ENCODE assay signal across 15 mouse cellular contexts in the genomic region with DNA sequence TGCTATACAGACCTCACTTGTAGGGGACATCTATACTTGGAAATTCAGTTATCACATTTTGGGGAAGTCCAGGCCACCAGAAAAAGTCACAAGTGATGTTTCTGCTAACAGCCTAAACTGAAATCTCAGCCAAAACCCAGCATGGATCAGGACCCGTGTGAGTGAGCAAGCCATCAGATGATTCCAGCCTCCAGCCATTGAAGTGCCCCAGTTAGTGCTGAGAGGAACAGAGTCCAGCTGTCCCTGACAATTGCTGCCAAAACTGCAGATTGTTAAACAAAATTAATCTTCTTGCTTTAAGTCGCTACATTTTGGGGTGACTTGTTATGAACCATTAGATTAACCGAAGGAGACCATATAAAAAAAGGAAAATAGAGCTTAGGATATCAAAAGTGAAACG.
DNase-seq lines count a peak whose midpoint lies in the region; ATAC-seq and TF ChIP-seq lines count a peak whose summit lies in the region.
"Had no signal": no experiment of that assay in that cellular context is flagged by ENCODE, and none has a peak within 500 bp of the region (broad histone marks: within the 10 kb centered on the region; RNA-seq: fewer than 3 reads in every experiment).

No protein-coding gene starts in this region.

- DNase-seq in hindbrain, postnatal 0 days (ENCODE audit: low spot score) = peak; percentile 59
- no peak for DNase-seq in hindbrain, embryonic 14.5 days (ENCODE audit: low spot score)
- DNase-seq in cerebellum, postnatal 10 days = peak; percentile 86 to 88
- peak; percentile 4 for DNase-seq in lung, postnatal 14 days
- no peak for DNase-seq in embryo, embryonic 10 days (ENCODE audit: low spot score)
- no peak for DNase-seq in testis, postnatal 10 days (ENCODE audit: low spot score)
- DNase-seq: gastrocnemius, postnatal 14 days; heart, adult 2 months; thymus, adult 2 months had no signal

- 0 out of 2 replicates have a peak, but pooled peaks have one; percentile 56 for ATAC-seq in hindbrain, postnatal 0 days
- ATAC-seq in hindbrain, embryonic 14.5 days (ENCODE audit: low FRiP score) = no peak
- peak; percentile 97 for ATAC-seq in cerebellum, adult (ENCODE audit: insufficient number of reproducible peaks, low FRiP score, low TSS enrichment)
- ATAC-seq in frontal cortex, adult (ENCODE audit: low TSS enrichment) = no peak
- ATAC-seq: intestine, embryonic 16.5 days; midbrain, embryonic 16.5 days had no signal

- no peak overlapping the region for H3K9ac ChIP-seq in hindbrain, postnatal 0 days (replicated peaks; ENCODE audit: low read length)
- H3K9ac ChIP-seq in hindbrain, embryonic 14.5 days = no peak overlapping the region

- H3K9me3 ChIP-seq in hindbrain, postnatal 0 days (ENCODE audit: low read length) = no peaks in the 10 kb centered on the region
- no peaks in the 10 kb centered on the region for H3K9me3 ChIP-seq in hindbrain, embryonic 14.5 days (ENCODE audit: control insufficient read depth, low read length)
- H3K9me3 ChIP-seq: megakaryocyte, embryonic 14.5 days had no signal

- TF ChIP-seq CTCF in hindbrain, postnatal 0 days (IDR thresholded peaks at IDR 0.05; ENCODE audit: low read depth) = no peak

- no peaks in the 10 kb centered on the region for H3K27me3 ChIP-seq in hindbrain, postnatal 0 days (ENCODE audit: insufficient read depth, low read length)
- no peaks in the 10 kb centered on the region; the same call in 1 of the 2 replicates for H3K27me3 ChIP-seq in hindbrain, embryonic 14.5 days (ENCODE audit: control insufficient read depth, insufficient read depth, low read length)

- no peak overlapping the region for H3K4me2 ChIP-seq in hindbrain, postnatal 0 days (ENCODE audit: low read depth, low read length)
- H3K4me2 ChIP-seq in hindbrain, embryonic 14.5 days (replicated peaks) = no peak overlapping the region

- H3K4me3 ChIP-seq in hindbrain, postnatal 0 days (ENCODE audit: low read length) = no peak overlapping the region
- no peak overlapping the region for H3K4me3 ChIP-seq in hindbrain, embryonic 14.5 days (replicated peaks; ENCODE audit: low read length)
- H3K4me3 ChIP-seq: heart, adult 2 months; megakaryocyte, embryonic 14.5 days had no signal

- no peaks in the 10 kb centered on the region for H3K4me1 ChIP-seq in hindbrain, postnatal 0 days (ENCODE audit: insufficient read depth, low read length)
- H3K4me1 ChIP-seq in hindbrain, embryonic 14.5 days (replicated peaks; ENCODE audit: control insufficient read depth, insufficient read depth, low read length) = no peaks in the 10 kb centered on the region
- H3K4me1 ChIP-seq: megakaryocyte, embryonic 14.5 days had no signal

- no peaks in the 10 kb centered on the region for H3K36me3 ChIP-seq in hindbrain, postnatal 0 days (ENCODE audit: insufficient read depth, low read length)
- H3K36me3 ChIP-seq in hindbrain, embryonic 14.5 days (replicated peaks; ENCODE audit: control insufficient read depth, insufficient read depth) = no peaks in the 10 kb centered on the region

- no peak overlapping the region for H3K27ac ChIP-seq in hindbrain, postnatal 0 days
- no peak overlapping the region for H3K27ac ChIP-seq in hindbrain, embryonic 14.5 days
- H3K27ac ChIP-seq: heart, adult 2 months; kidney, postnatal 0 days had no signal

- WGBS in hindbrain, postnatal 0 days = 61% methylated on average over 4 of the region's 4 CpGs
- 79% methylated on average over 4 of the region's 4 CpGs for WGBS in hindbrain, embryonic 14.5 days

Comparison
In these comparisons a context has a peak if more than half of its experiments do, and no peak if none do; other contexts are left out.
1. ATAC-seq: peak in hindbrain, postnatal 0 days (single experiment) and cerebellum, adult (single experiment); none in hindbrain, embryonic 14.5 days (single experiment) and frontal cortex, adult (single experiment).
2. DNase-seq: peak in hindbrain, postnatal 0 days (single experiment), cerebellum, postnatal 10 days (2 of 2) and lung, postnatal 14 days (single experiment); none in hindbrain, embryonic 14.5 days (single experiment), embryo, embryonic 10 days (single experiment) and testis, postnatal 10 days (single experiment).